Mouse (Mus musculus): ENCODE results near the gene Nudt21. TPM values are rescaled to one million over a fixed set of nuclear protein-coding genes. Genes with fewer than 3 reads are reported as not detected.

Gene Nudt21
- polyA plus RNA-seq, 1 experiment: 108 TPM

GRCm38 (mm10) chr8:94009243-94009845 is 27.5 kb downstream of the Nudt21 start:
- Histone ChIP-seq H3K4me3 (ENCODE audit: insufficient read depth, low read length) (no peak overlapping the region), H3K4me1 (ENCODE audit: control insufficient read depth, insufficient read depth, low read length) (peaks cover 11% of the 10 kb centered on the region), H3K27ac (ENCODE audit: insufficient read depth, low read length) (no peak overlapping the region)
- TF ChIP-seq POLR2A (IDR thresholded peaks at IDR 0.05; ENCODE audit: low read depth, low read length): no peak
- TF ChIP-seq CTCF (IDR thresholded peaks at IDR 0.05; ENCODE audit: borderline replicate concordance, insufficient read depth, low read length): no peak

GRCm38 (mm10) chr8:94004139-94004538 is 32.7 kb downstream of the Nudt21 start:
- TF ChIP-seq POLR2A (IDR thresholded peaks at IDR 0.05; ENCODE audit: low read depth, low read length): no peak
- H3K4me3 ChIP-seq (ENCODE audit: insufficient read depth, low read length): no peak overlapping the region
- H3K27ac ChIP-seq (ENCODE audit: insufficient read depth, low read length): no peak overlapping the region
- H3K4me1 ChIP-seq (ENCODE audit: control insufficient read depth, insufficient read depth, low read length): no peaks in the 10 kb centered on the region

- TF ChIP-seq POLR2A (IDR thresholded peaks at IDR 0.05; ENCODE audit: low read depth, low read length) (no peak), CTCF (IDR thresholded peaks at IDR 0.05; ENCODE audit: borderline replicate concordance, insufficient read depth, low read length) (no peak)
- Histone ChIP-seq H3K4me1 (ENCODE audit: control insufficient read depth, insufficient read depth, low read length) (no peaks in the 10 kb centered on the region), H3K4me3 (ENCODE audit: insufficient read depth, low read length) (no peak overlapping the region), H3K27ac (ENCODE audit: insufficient read depth, low read length) (no peak overlapping the region)
These were observed 37.9 kb downstream of the Nudt21 start for GRCm38 (mm10) chr8:93998961-93999360.

- Histone ChIP-seq H3K4me1 (ENCODE audit: control insufficient read depth, insufficient read depth, low read length) (no peaks in the 10 kb centered on the region), H3K27ac (ENCODE audit: insufficient read depth, low read length) (no peak overlapping the region), H3K4me3 (ENCODE audit: insufficient read depth, low read length) (no peak overlapping the region)
- TF ChIP-seq POLR2A (IDR thresholded peaks at IDR 0.05; ENCODE audit: low read depth, low read length) (no peak), CTCF (IDR thresholded peaks at IDR 0.05; ENCODE audit: borderline replicate concordance, insufficient read depth, low read length) (no peak)
These were observed 47.1 kb downstream of the Nudt21 start for GRCm38 (mm10) chr8:93989739-93990138.

GRCm38 (mm10) chr8:93984731-93985130 is 52.1 kb downstream of the Nudt21 start:
- TF ChIP-seq CTCF (IDR thresholded peaks at IDR 0.05; ENCODE audit: borderline replicate concordance, insufficient read depth, low read length) (no peak), POLR2A (IDR thresholded peaks at IDR 0.05; ENCODE audit: low read depth, low read length) (no peak)
- Histone ChIP-seq H3K4me3 (ENCODE audit: insufficient read depth, low read length) (no peak overlapping the region), H3K4me1 (ENCODE audit: control insufficient read depth, insufficient read depth, low read length) (peaks cover 8% of the 10 kb centered on the region; the same call in 1 of the 2 replicates), H3K27ac (ENCODE audit: insufficient read depth, low read length) (no peak overlapping the region)

GRCm38 (mm10) chr8:93983827-93984226 is 53.0 kb downstream of the Nudt21 start:
- Histone ChIP-seq H3K4me1 (ENCODE audit: control insufficient read depth, insufficient read depth, low read length) (peaks cover 8% of the 10 kb centered on the region; the same call in 1 of the 2 replicates), H3K4me3 (ENCODE audit: insufficient read depth, low read length) (no peak overlapping the region), H3K27ac (ENCODE audit: insufficient read depth, low read length) (no peak overlapping the region)
- no peak for TF ChIP-seq POLR2A (IDR thresholded peaks at IDR 0.05; ENCODE audit: low read depth, low read length)
- TF ChIP-seq CTCF (IDR thresholded peaks at IDR 0.05; ENCODE audit: borderline replicate concordance, insufficient read depth, low read length): no peak

- no peak for TF ChIP-seq CTCF (IDR thresholded peaks at IDR 0.05; ENCODE audit: borderline replicate concordance, insufficient read depth, low read length)
- no peak for TF ChIP-seq POLR2A (IDR thresholded peaks at IDR 0.05; ENCODE audit: low read depth, low read length)
- peak overlapping the region; percentile 27; the same call in 1 of the 2 replicates for H3K27ac ChIP-seq (ENCODE audit: insufficient read depth, low read length)
- H3K4me1 ChIP-seq (ENCODE audit: control insufficient read depth, insufficient read depth, low read length): peaks cover 8% of the 10 kb centered on the region; the same call in 1 of the 2 replicates
- no peak overlapping the region for H3K4me3 ChIP-seq (ENCODE audit: insufficient read depth, low read length)
These were observed 55.1 kb downstream of the Nudt21 start for GRCm38 (mm10) chr8:93981679-93982215.

GRCm38 (mm10) chr8:93980141-93980540 is 56.7 kb downstream of the Nudt21 start:
- TF ChIP-seq POLR2A (IDR thresholded peaks at IDR 0.05; ENCODE audit: low read depth, low read length) (no peak), CTCF (IDR thresholded peaks at IDR 0.05; ENCODE audit: borderline replicate concordance, insufficient read depth, low read length) (no peak)
- no peak overlapping the region for H3K27ac ChIP-seq (ENCODE audit: insufficient read depth, low read length)
- no peak overlapping the region for H3K4me3 ChIP-seq (ENCODE audit: insufficient read depth, low read length)
- peaks cover 8% of the 10 kb centered on the region; the same call in 1 of the 2 replicates for H3K4me1 ChIP-seq (ENCODE audit: control insufficient read depth, insufficient read depth, low read length)

- Histone ChIP-seq H3K4me3 (ENCODE audit: insufficient read depth, low read length) (no peak overlapping the region), H3K27ac (ENCODE audit: insufficient read depth, low read length) (no peak overlapping the region), H3K4me1 (ENCODE audit: control insufficient read depth, insufficient read depth, low read length) (0 out of 2 replicates have a peak, but pooled peaks cover 3% of the 10 kb centered on the region)
- TF ChIP-seq POLR2A (IDR thresholded peaks at IDR 0.05; ENCODE audit: low read depth, low read length): no peak
- no peak for TF ChIP-seq CTCF (IDR thresholded peaks at IDR 0.05; ENCODE audit: borderline replicate concordance, insufficient read depth, low read length)
These were observed 60.2 kb downstream of the Nudt21 start for GRCm38 (mm10) chr8:93976446-93977211.

GRCm38 (mm10) chr8:93975358-93975757 is 61.5 kb downstream of the Nudt21 start:
- H3K27ac ChIP-seq (ENCODE audit: insufficient read depth, low read length): no peak overlapping the region
- H3K4me1 ChIP-seq (ENCODE audit: control insufficient read depth, insufficient read depth, low read length): no peaks in the 10 kb centered on the region
- H3K4me3 ChIP-seq (ENCODE audit: insufficient read depth, low read length): no peak overlapping the region
- TF ChIP-seq CTCF (IDR thresholded peaks at IDR 0.05; ENCODE audit: borderline replicate concordance, insufficient read depth, low read length): no peak
